Mouse (Mus musculus) E14TG2a.4 (cell line): ENCODE measurements around the gene Tcf7l1.

Experiments used
- CTCF ChIP-seq: conservative IDR thresholded peaks from 2 replicates; pipeline ENCODE4 v1.5.1; 2014; ENCODE audit warnings: low read length
- NANOG ChIP-seq: IDR thresholded peaks from 2 replicates; pipeline ENCODE4 v1.6.1; 2014; ENCODE audit warnings: borderline replicate concordance, low read length, mixed read lengths
- POU5F1 ChIP-seq: IDR thresholded peaks from 2 replicates; pipeline ENCODE4 v1.6.1; 2014; ENCODE audit warnings: low read length, borderline replicate concordance

- no peak for TF ChIP-seq CTCF
- no peak for TF ChIP-seq NANOG
- TF ChIP-seq POU5F1, result no peak
Observed at GRCm38 (mm10) chr6:72714726-72715125, 74.3 kb downstream of the Tcf7l1 start.
